Mouse (Mus musculus) right cerebral cortex, postnatal 14 days (tissue): ENCODE data around the gene Hemk1.
A peak's percentile ranks its signal among the peaks of the same experiment; 100 is the strongest.

Experiments
- DNase-seq: peaks from one replicate; pipeline ENCODE4 v3.0.0; 2022

Gene Hemk1

GRCm38 (mm10) chr9:107289211-107290076 is 48.7 kb downstream of the Hemk1 start, which contains the start of gene Mapkapk3:
Gene Mapkapk3 (minus strand): TSS chr9:107289877.
- DNase-seq: peak; percentile 50

GRCm38 (mm10) chr9:107288711-107289110 is 49.4 kb downstream of the Hemk1 start:
- no peak for DNase-seq

DNA sequence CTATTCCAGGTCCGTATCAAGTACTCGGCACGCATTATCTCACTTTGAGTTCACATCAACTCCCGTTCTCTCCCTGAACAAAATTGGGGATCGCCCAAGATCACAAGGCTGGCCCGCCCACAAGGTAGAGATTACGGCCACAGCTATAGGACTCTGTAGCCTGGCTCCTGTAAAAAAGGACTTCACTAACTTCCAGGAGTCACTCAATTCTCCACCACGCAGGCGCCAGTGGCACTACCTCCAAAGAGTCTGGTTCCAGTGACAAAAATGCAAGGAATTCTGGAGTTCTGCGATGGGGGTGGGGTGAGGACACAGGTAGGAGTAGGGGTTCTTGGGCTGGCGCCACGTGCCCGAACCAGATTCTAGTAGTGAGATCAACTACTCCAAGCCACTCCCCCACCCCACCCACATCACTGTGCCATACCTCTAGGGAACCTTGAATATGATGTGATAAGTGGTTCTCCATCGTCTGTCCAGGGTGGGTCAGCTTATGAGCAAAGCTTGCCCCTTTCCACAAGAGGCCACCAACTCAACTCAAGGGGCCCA is 50.0 kb downstream of the Hemk1 start:
- DNase-seq: no peak

- DNase-seq: no peak
Measured at GRCm38 (mm10) chr9:107287294-107287693, 50.9 kb downstream of the Hemk1 start.

DNA sequence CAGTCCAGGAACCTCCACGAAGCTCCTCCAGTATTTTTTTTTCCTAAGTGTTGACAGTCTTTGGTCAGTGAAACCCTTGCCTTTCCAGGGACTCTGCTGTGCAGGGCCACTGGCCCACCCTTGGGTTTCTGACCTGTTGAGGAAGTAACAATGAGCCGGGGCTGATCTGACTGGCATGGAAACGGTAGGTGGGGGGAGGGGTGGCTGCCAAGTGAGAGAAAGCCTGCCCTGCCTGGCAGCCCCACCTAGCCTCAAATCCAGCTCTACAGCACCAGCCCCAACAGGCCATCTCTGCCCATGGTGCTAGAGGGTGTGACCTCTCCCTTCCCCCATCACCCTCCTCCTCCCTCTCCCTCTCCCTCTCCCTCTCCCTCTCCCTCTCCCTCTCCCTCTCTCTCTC is 53.1 kb downstream of the Hemk1 start:
- no peak for DNase-seq

DNA sequence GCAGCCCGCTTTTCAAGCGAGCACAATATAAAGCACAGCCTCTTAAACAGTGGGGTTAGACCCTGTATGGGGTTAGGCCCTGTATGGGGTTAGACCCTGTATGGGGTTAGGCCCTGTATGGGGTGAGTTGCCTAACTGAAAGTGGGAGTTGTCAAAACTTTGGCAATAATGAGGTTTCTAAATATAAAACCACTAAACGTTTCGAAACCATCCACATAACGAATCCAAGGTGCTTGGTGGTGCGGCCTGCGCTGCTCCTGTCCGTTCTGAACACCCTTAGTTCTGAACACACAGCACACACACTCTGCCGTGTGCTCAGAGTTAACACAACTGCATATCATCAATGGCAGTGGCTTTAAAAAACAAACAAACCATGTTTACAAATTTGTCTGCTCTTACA is 55.2 kb downstream of the Hemk1 start:
- no peak for DNase-seq

DNA sequence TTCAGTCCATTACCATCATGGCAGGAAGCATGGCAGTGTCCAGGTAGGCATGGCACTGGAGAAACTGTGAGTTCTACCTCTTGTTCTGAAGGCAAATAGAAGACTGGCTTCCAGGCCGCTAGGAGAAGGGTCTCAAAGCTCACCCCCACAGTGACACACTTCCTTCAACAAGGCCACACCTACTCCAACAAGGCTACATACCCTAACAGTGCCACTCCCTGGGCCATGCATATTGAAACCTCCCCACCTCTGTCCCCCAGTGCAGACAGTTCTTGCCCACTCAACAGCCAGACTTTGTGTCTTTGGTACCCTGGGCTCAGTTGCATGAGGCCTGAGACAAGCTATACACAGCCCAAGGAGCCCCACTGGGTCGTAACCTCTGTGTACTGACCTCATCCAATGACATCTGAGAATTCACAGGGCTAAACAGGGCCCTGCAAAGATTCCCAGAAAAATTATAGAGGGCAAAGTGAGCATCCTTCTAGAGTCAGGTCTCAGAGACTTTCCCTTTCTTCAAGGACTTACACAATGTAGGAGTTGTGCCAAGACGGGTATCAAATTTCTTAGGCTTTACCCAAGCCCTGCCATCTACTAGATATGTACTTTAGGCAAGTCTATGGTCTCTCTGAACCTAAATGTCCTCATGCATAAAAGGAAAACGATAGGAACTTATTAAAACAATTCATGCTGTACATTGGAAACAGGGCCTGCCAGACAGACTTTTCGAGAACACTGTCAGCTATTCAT is 56.7 kb downstream of the Hemk1 start:
- no peak for DNase-seq

DNA sequence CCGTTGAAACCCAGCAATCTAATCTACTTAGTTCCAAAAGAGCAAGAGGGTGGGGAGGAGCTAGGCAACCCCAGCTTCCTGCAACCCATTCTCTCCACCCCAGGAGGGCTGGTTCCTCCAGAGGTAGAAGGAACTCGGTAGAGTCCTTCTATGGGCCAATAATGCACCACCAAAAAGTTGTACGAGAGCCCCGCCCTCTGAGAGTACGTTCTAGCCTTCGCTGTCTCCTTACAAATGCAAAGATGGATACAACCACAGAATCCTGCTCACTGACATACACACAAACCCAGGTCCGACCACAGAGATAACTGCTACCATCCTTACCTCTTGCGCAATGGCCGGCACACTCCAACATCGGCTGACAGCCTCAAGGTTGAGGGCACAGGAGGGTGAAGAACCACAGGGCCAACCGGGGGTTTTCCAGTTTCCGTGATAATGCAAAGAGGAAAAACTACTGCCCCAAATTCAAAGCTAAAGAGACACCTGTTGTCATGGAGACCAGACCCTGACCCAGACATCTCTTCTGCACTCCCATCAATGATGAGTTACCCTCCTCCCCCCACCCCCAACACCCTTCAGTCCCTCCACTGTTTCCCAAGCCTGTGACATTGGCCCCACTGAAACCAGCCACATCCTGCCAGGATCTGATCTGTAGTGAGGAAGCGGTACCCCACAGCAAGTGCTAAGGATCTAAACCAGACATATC is 57.7 kb downstream of the Hemk1 start:
- DNase-seq: no peak

DNA sequence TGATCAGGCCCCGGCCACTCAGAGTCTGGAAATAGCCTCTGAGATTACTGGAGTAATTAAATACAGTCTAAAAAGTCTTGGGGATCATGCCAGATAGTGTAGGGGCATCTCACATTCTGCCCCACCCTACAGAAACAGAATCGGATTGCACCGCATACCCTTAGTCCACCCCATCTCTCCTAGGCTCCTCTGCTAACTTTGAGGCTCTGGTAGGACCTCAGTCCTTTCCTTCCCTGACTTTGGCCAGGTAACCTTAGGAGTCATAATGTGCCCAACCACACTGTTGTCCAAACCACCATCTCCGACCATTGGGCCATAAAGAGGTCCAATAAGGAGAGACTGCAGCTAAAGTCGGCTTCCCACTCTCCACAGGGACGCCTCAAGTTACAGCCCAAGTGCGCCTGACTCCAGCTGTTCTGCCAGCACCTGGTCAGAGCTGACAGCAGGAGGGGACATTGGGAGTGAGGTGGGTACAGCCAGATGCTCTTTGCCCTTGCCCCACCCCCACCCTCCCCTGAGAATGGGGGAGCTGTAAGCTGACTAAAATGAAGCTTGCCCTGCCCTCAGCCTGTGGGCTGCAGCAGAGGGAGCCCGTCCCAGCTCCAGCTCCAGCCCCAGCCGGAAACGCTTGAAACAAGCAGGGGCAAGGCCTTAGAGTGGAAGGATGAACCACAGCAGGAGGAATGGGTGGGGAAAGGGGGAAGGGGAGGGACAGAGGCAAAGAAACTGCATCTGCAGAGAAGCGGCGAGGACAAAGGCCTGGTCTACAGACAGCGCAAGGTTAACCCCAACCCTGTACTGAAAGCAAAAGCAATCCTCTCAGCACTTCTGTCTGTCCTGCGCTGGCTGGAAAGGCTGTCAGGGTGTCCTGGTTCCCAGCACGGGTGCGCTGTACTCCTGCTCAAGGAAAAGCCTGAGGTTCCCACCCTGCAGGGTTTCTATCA is 58.5 kb downstream of the Hemk1 start:
- no peak for DNase-seq

GRCm38 (mm10) chr9:107278527-107279377 is 59.4 kb downstream of the Hemk1 start:
- no peak for DNase-seq

DNA sequence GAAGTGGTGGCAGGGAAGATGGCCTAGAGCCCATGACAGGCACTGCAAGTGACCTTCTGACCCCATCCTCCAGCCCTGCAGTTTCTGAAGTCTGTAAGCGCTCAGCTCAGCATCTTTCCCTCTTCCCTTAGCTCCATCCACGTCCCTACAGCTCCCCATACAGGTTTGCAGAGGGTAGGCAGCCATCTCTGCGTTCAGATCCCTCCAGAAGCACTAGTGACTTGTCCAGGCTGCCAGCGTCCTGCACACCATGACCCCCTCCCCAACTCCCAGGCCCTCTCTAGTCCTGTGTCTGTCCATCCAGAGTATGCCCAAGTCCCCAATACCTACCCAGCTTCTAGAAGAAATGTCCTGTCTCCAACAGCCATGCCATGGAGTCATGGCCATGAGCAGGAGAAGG is 60.0 kb downstream of the Hemk1 start:
- no peak for DNase-seq

DNA sequence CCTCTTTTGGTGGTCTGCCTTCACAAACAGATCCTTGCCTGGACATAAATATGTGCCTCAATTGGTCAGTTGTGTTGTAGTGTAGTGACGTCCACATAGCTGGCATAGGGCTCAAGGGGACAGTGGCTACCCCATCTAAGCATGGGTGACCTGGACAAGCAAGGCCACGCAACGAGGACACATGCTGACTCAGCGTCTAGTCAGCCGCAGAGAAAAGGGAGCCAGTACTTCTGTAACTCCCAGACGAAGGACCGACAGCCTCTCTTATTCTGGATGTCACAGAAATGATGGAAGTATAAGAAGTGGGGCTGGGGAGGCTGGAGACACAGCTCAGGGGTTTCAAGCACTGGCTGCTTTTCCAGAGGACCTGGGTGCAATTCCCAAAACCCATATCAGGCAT is 60.5 kb downstream of the Hemk1 start:
- no peak for DNase-seq
